Mouse (Mus musculus): ENCODE data around the gene Akt1. TPM values are rescaled to one million over a fixed set of nuclear protein-coding genes. Genes with fewer than 3 reads are reported as not detected.
A peak's percentile ranks its signal among the peaks of the same experiment; 100 is the strongest.

Gene Akt1
- polyA plus RNA-seq, 1 experiment from 2014 or later: 26.7 TPM

GRCm38 (mm10) chr12:112678555-112679026 lies 3.9 kb upstream of the Akt1 start, which contains the start of gene Zbtb42:
Gene Zbtb42, plus strand, starts transcription at chr12:112678828.
- H3K36me3 ChIP-seq (replicated peaks; ENCODE audit: insufficient read depth, low read length): 0 out of 2 replicates have a peak, but pooled peaks cover 3% of the 10 kb centered on the region
- ATAC-seq: peak; percentile 40
- H3K9me3 ChIP-seq (ENCODE audit: low read length): no peaks in the 10 kb centered on the region
- under 1% methylated on average over 41 of the region's 60 CpGs for WGBS (ENCODE audit: insufficient replicate concordance)
- peaks cover 25% of the 10 kb centered on the region for H3K4me1 ChIP-seq (ENCODE audit: insufficient read depth)
- H3K27ac ChIP-seq (ENCODE audit: low read depth): 0 out of 2 replicates have a peak within 1 kb of the TSS, but pooled peaks have one; percentile 23
- H3K9ac ChIP-seq (replicated peaks): peak within 1 kb of the TSS; percentile 62
- peaks cover 32% of the 10 kb centered on the region for H3K27me3 ChIP-seq (ENCODE audit: insufficient read depth, low read length)
- peak; percentile 72 for DNase-seq
- peak within 1 kb of the TSS; percentile 86 for H3K4me2 ChIP-seq (ENCODE audit: low read depth, low read length)
- TF ChIP-seq CTCF (IDR thresholded peaks at IDR 0.05; ENCODE audit: low read depth) (no peak), EP300 (IDR thresholded peaks at IDR 0.05; ENCODE audit: low read depth) (no peak)
- peak within 1 kb of the TSS; percentile 67 for H3K4me3 ChIP-seq (ENCODE audit: low read depth, low read length)

- WGBS (ENCODE audit: insufficient replicate concordance): 28% methylated on average over 19 of the region's 19 CpGs
- peaks cover 32% of the 10 kb centered on the region for H3K27me3 ChIP-seq (ENCODE audit: insufficient read depth, low read length)
- peak overlapping the region; percentile 62 for H3K9ac ChIP-seq (replicated peaks)
- H3K4me3 ChIP-seq (ENCODE audit: low read depth, low read length): peak overlapping the region; percentile 67
- ATAC-seq (no peak), DNase-seq (no peak)
- TF ChIP-seq EP300 (IDR thresholded peaks at IDR 0.05; ENCODE audit: low read depth): no peak
- no peak for TF ChIP-seq CTCF (IDR thresholded peaks at IDR 0.05; ENCODE audit: low read depth)
- H3K4me2 ChIP-seq (ENCODE audit: low read depth, low read length): peak overlapping the region; percentile 86
- 0 out of 2 replicates have a peak, but pooled peaks cover 3% of the 10 kb centered on the region for H3K36me3 ChIP-seq (replicated peaks; ENCODE audit: insufficient read depth, low read length)
- H3K9me3 ChIP-seq (ENCODE audit: low read length): no peaks in the 10 kb centered on the region
- peaks cover 29% of the 10 kb centered on the region for H3K4me1 ChIP-seq (ENCODE audit: insufficient read depth)
- 0 out of 2 replicates have a peak overlapping the region, but pooled peaks have one; percentile 23 for H3K27ac ChIP-seq (ENCODE audit: low read depth)
Measured at GRCm38 (mm10) chr12:112677943-112678554, 3.4 kb upstream of the Akt1 start.

- 0 out of 2 replicates have a peak, but pooled peaks cover 3% of the 10 kb centered on the region for H3K36me3 ChIP-seq (replicated peaks; ENCODE audit: insufficient read depth, low read length)
- peaks cover 32% of the 10 kb centered on the region for H3K27me3 ChIP-seq (ENCODE audit: insufficient read depth, low read length)
- ATAC-seq: no peak
- H3K27ac ChIP-seq (ENCODE audit: low read depth): no peak overlapping the region
- no peaks in the 10 kb centered on the region for H3K9me3 ChIP-seq (ENCODE audit: low read length)
- peaks cover 39% of the 10 kb centered on the region for H3K4me1 ChIP-seq (ENCODE audit: insufficient read depth)
- H3K4me3 ChIP-seq (ENCODE audit: low read depth, low read length): no peak overlapping the region
- DNase-seq: no peak
- H3K9ac ChIP-seq (replicated peaks): no peak overlapping the region; the same call in 1 of the 2 replicates
- no peak overlapping the region for H3K4me2 ChIP-seq (ENCODE audit: low read depth, low read length)
- WGBS (ENCODE audit: insufficient replicate concordance): 53% methylated on average over 5 of the region's 5 CpGs
- no peak for TF ChIP-seq CTCF (IDR thresholded peaks at IDR 0.05; ENCODE audit: low read depth)
- no peak for TF ChIP-seq EP300 (IDR thresholded peaks at IDR 0.05; ENCODE audit: low read depth)
Measured at GRCm38 (mm10) chr12:112677076-112677475, 2.4 kb upstream of the Akt1 start.

GRCm38 (mm10) chr12:112675245-112676035 lies 756 bp upstream of the Akt1 start:
- Histone ChIP-seq H3K27me3 (ENCODE audit: insufficient read depth, low read length) (peaks cover 26% of the 10 kb centered on the region), H3K4me2 (ENCODE audit: low read depth, low read length) (peak overlapping the region; percentile 97), H3K9me3 (ENCODE audit: low read length) (no peaks in the 10 kb centered on the region), H3K4me3 (ENCODE audit: low read depth, low read length) (peak overlapping the region; percentile 90), H3K4me1 (ENCODE audit: insufficient read depth) (peaks cover 53% of the 10 kb centered on the region), H3K27ac (ENCODE audit: low read depth) (peak overlapping the region; percentile 94), H3K36me3 (replicated peaks; ENCODE audit: insufficient read depth, low read length) (peaks cover 11% of the 10 kb centered on the region), H3K9ac (replicated peaks) (peak overlapping the region; percentile 99; the same call in 1 of the 2 replicates)
- ATAC-seq: peak; percentile 53
- TF ChIP-seq CTCF (IDR thresholded peaks at IDR 0.05; ENCODE audit: low read depth): peak; percentile 93
- TF ChIP-seq EP300 (IDR thresholded peaks at IDR 0.05; ENCODE audit: low read depth): no peak
- peak; percentile 89 for DNase-seq
- 23% methylated on average over 18 of the region's 18 CpGs for WGBS (ENCODE audit: insufficient replicate concordance)

GRCm38 (mm10) chr12:112673576-112674091 lies 1.1 kb downstream of the Akt1 start:
- Histone ChIP-seq H3K4me1 (ENCODE audit: insufficient read depth) (peaks cover 58% of the 10 kb centered on the region), H3K27me3 (ENCODE audit: insufficient read depth, low read length) (peaks cover 9% of the 10 kb centered on the region), H3K27ac (ENCODE audit: low read depth) (peak overlapping the region; percentile 94), H3K9me3 (ENCODE audit: low read length) (no peaks in the 10 kb centered on the region), H3K4me3 (ENCODE audit: low read depth, low read length) (peak overlapping the region; percentile 90), H3K9ac (replicated peaks) (peak overlapping the region; percentile 99), H3K4me2 (ENCODE audit: low read depth, low read length) (peak overlapping the region; percentile 97), H3K36me3 (replicated peaks; ENCODE audit: insufficient read depth, low read length) (peaks cover 23% of the 10 kb centered on the region)
- peak; percentile 37 for ATAC-seq
- TF ChIP-seq CTCF (IDR thresholded peaks at IDR 0.05; ENCODE audit: low read depth) (no peak), EP300 (IDR thresholded peaks at IDR 0.05; ENCODE audit: low read depth) (no peak)
- 1% methylated on average over 24 of the region's 68 CpGs for WGBS (ENCODE audit: insufficient replicate concordance)
- DNase-seq: peak; percentile 49

Measured in liver, postnatal 0 days (tissue).